Mouse (Mus musculus): ENCODE data around the gene Tlr7. TPM values are rescaled to one million over a fixed set of nuclear protein-coding genes. Genes with fewer than 3 reads are reported as not detected.
"Not testable (repeated sequence)": the region's sequence is repeated elsewhere in the genome, so short reads cannot be mapped to it uniquely, and the experiment has no call there.

Tlr7 gene
- total RNA-seq, 2 experiments from 2014 or later: 1.9 to 2.9 TPM

- DNase-seq (ENCODE audit: low spot score in 2 of 2): no peak
These were observed 15.1 kb downstream of the Tlr7 start for GRCm38 (mm10) chrX:167315093-167315726.

- DNase-seq (ENCODE audit: low spot score in 2 of 2): not testable (repeated sequence)
These were observed 28.3 kb downstream of the Tlr7 start for GRCm38 (mm10) chrX:167302061-167302460.

GRCm38 (mm10) chrX:167276953-167277352 is 53.4 kb downstream of the Tlr7 start:
- peak; percentile 27 to 41 for DNase-seq (ENCODE audit: low spot score in 2 of 2)

- no peak for DNase-seq (ENCODE audit: low spot score in 2 of 2)
These were observed 53.8 kb downstream of the Tlr7 start for GRCm38 (mm10) chrX:167276551-167276950.

GRCm38 (mm10) chrX:167264086-167264485 is 66.3 kb downstream of the Tlr7 start, which contains the start of gene Tlr8:
Gene Tlr8 (minus strand): TSS chrX:167264329.
- no peak for DNase-seq (ENCODE audit: low spot score in 2 of 2)

- no peak for DNase-seq (ENCODE audit: low spot score in 2 of 2)
These were observed 66.8 kb downstream of the Tlr7 start for GRCm38 (mm10) chrX:167263530-167263929.

Other genes starting within 250 kb of the Tlr7 start
- gene Tmsb4x, start 121.2 kb downstream of the Tlr7 start, total RNA-seq (2021): 100 to 1,000 TPM; 754 to 847 TPM
- gene Tlr8, start 66.2 kb downstream of the Tlr7 start, total RNA-seq (2021): under 1 TPM; 0.93 TPM
- gene Prps2, start 52.2 kb upstream of the Tlr7 start, total RNA-seq (2021): 1 to 10 TPM; 6.6 to 7.2 TPM

Measured in gastrocnemius, postnatal 4 days (tissue).